20 mouse cellular contexts compared by ENCODE assay signal in the genomic region with DNA sequence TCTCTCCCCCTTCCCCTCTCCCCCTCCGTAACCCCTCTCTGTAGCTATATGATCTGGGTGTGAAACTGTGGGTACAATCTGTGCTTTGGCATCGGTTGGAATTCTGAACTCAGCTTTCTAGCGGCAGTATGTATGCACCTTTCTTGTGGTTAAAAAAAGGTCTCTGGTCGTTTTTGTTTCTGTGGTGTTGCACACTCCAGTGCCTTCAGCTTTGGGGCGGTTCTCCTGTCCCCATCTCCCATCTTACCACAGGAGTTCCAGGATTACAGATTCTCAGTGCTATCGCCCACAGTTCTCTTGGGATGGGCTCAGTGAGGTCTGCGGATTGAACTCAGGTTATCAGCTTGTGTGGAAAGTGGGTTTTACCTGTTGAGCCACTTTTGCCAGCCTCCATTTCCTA.
DNase-seq lines count a peak whose midpoint lies in the region; ATAC-seq and TF ChIP-seq lines count a peak whose summit lies in the region.
"Had no signal": no experiment of that assay in that cellular context is flagged by ENCODE, and none has a peak within 500 bp of the region (broad histone marks: within the 10 kb centered on the region; RNA-seq: fewer than 3 reads in every experiment).

No protein-coding gene starts in this region.

- peak overlapping the region; percentile 75; the same call in 1 of the 2 replicates for H3K27ac ChIP-seq in gastrocnemius, adult 2 months
- no peak overlapping the region for H3K27ac ChIP-seq in midbrain, embryonic 11.5 days (ENCODE audit: low read depth, low read length)
- H3K27ac ChIP-seq in midbrain, embryonic 14.5 days (replicated peaks; ENCODE audit: low read depth, low read length), result no peak overlapping the region
- H3K27ac ChIP-seq: embryonic facial prominence, embryonic 15.5 days; forebrain, embryonic 12.5 days had no signal

- H3K4me1 ChIP-seq in midbrain, embryonic 11.5 days (ENCODE audit: control insufficient read depth, insufficient read depth, low read length), result no peaks in the 10 kb centered on the region
- H3K4me1 ChIP-seq in midbrain, embryonic 14.5 days (ENCODE audit: control insufficient read depth, insufficient read depth, low read length), result no peaks in the 10 kb centered on the region
- H3K4me1 ChIP-seq: embryonic facial prominence, embryonic 15.5 days; forebrain, embryonic 12.5 days had no signal

- H3K4me2 ChIP-seq in midbrain, embryonic 11.5 days, result no peak overlapping the region
- H3K4me2 ChIP-seq in midbrain, embryonic 14.5 days (ENCODE audit: low read length), result no peak overlapping the region
- H3K4me2 ChIP-seq in myocyte (ENCODE audit: low read depth), result peak overlapping the region; percentile 13
- H3K4me2 ChIP-seq: embryonic facial prominence, embryonic 15.5 days; forebrain, embryonic 12.5 days had no signal

- no peak for TF ChIP-seq POLR2A in myocyte (IDR thresholded peaks at IDR 0.05; ENCODE audit: insufficient read length, low read depth)

- no peak for DNase-seq in gastrocnemius, adult 2 months
- DNase-seq in gastrocnemius, postnatal 10 days, result no peak
- peak; percentile 51 for DNase-seq in midbrain, embryonic 11.5 days (ENCODE audit: low spot score, missing footprints)
- no peak for DNase-seq in midbrain, embryonic 14.5 days
- no peak for DNase-seq in urinary bladder, postnatal 25 days (ENCODE audit: low spot score)
- DNase-seq: adrenal gland, adult 8-10 months; adrenal gland, postnatal 14 days; adrenal gland, postnatal 36 days; cerebellum, adult 9-10 months had no signal

- H3K9ac ChIP-seq in midbrain, embryonic 11.5 days (ENCODE audit: low read length), result no peak overlapping the region
- H3K9ac ChIP-seq in midbrain, embryonic 14.5 days (replicated peaks; ENCODE audit: low read length), result no peak overlapping the region
- H3K9ac ChIP-seq: embryonic facial prominence, embryonic 15.5 days; forebrain, embryonic 12.5 days had no signal

- H3ac ChIP-seq in myocyte (ENCODE audit: control insufficient read depth, insufficient read length), result no peak overlapping the region

- ATAC-seq in midbrain, embryonic 11.5 days (ENCODE audit: low FRiP score), result no peak
- ATAC-seq in midbrain, embryonic 14.5 days (ENCODE audit: low FRiP score, low TSS enrichment), result no peak
- ATAC-seq: activated CD4-positive, CD25-positive, alpha-beta regulatory T cell, adult 4 months; CD4-positive, CD25-positive, alpha-beta regulatory T cell, adult 4 months; forebrain, embryonic 14.5 days; forebrain, embryonic 16.5 days; Patski had no signal

- intact Hi-C loops in gastrocnemius, adult 2 months (cut with DNase I), result loop anchor here (2.0 kb wide), 1 partner anchor 27 kb away; no protein-coding TSS in a partner anchor

- H3K4me3 ChIP-seq in gastrocnemius, adult 2 months, result no peak overlapping the region
- H3K4me3 ChIP-seq in midbrain, embryonic 11.5 days (ENCODE audit: low read depth, low read length), result no peak overlapping the region
- no peak overlapping the region for H3K4me3 ChIP-seq in midbrain, embryonic 14.5 days (replicated peaks; ENCODE audit: low read depth, low read length)
- no peak overlapping the region for H3K4me3 ChIP-seq in myocyte
- H3K4me3 ChIP-seq: embryonic facial prominence, embryonic 15.5 days; erythroblast, embryonic 14.5 days; forebrain, embryonic 10.5 days; forebrain, embryonic 12.5 days had no signal

- 73% methylated on average over 7 of the region's 7 CpGs for WGBS in midbrain, embryonic 11.5 days
- WGBS in midbrain, embryonic 14.5 days, result 74% methylated on average over 7 of the region's 7 CpGs

- no peaks in the 10 kb centered on the region for H3K9me3 ChIP-seq in midbrain, embryonic 11.5 days (ENCODE audit: control insufficient read depth, low read length)
- no peaks in the 10 kb centered on the region for H3K9me3 ChIP-seq in midbrain, embryonic 14.5 days (ENCODE audit: control insufficient read depth, low read length)
- H3K9me3 ChIP-seq: embryonic facial prominence, embryonic 15.5 days; forebrain, embryonic 10.5 days; forebrain, embryonic 12.5 days; G1E had no signal

- H3K36me3 ChIP-seq in midbrain, embryonic 11.5 days (ENCODE audit: control insufficient read depth, insufficient read depth, low read length), result no peaks in the 10 kb centered on the region
- no peaks in the 10 kb centered on the region for H3K36me3 ChIP-seq in midbrain, embryonic 14.5 days (ENCODE audit: control insufficient read depth, insufficient read depth, low read length)
- H3K36me3 ChIP-seq in myocyte (ENCODE audit: control insufficient read depth, insufficient read depth), result no peaks in the 10 kb centered on the region
- H3K36me3 ChIP-seq: embryonic facial prominence, embryonic 15.5 days; forebrain, embryonic 10.5 days; forebrain, embryonic 12.5 days; G1E had no signal

- TF ChIP-seq CTCF in gastrocnemius, adult 2 months (IDR thresholded peaks at IDR 0.05), result no peak

- H3K79me2 ChIP-seq in myocyte (ENCODE audit: control insufficient read depth, insufficient read depth), result no peaks in the 10 kb centered on the region

- no peaks in the 10 kb centered on the region for H3K27me3 ChIP-seq in midbrain, embryonic 11.5 days (ENCODE audit: control insufficient read depth, insufficient read depth, low read length)
- H3K27me3 ChIP-seq in midbrain, embryonic 14.5 days (ENCODE audit: control insufficient read depth, insufficient read depth, low read length), result no peaks in the 10 kb centered on the region
- H3K27me3 ChIP-seq in myocyte (ENCODE audit: control insufficient read depth, insufficient read depth, insufficient read length), result no peaks in the 10 kb centered on the region
- H3K27me3 ChIP-seq: embryonic facial prominence, embryonic 15.5 days; forebrain, embryonic 12.5 days; Patski had no signal

TF ChIP-seq in myocyte, 11 proteins besides CTCF, POLR2A, EP300 and RAD21:
- TF ChIP-seq REST (IDR thresholded peaks at IDR 0.05; ENCODE audit: insufficient read depth, insufficient read length), result no peak
- no peak for TF ChIP-seq E2F4 (IDR thresholded peaks at IDR 0.05; ENCODE audit: insufficient read depth)
- TF ChIP-seq MAX (IDR thresholded peaks at IDR 0.05; ENCODE audit: low read depth), result no peak
- TF ChIP-seq USF1 (IDR thresholded peaks at IDR 0.05; ENCODE audit: low read depth), result no peak
- TF ChIP-seq MYOD1 (IDR thresholded peaks at IDR 0.05; ENCODE audit: control insufficient read depth in 1 of 3, insufficient read length in 2 of 3, low read depth in 2 of 3), result no peak
- TF ChIP-seq CEBPB (IDR thresholded peaks at IDR 0.05; ENCODE audit: insufficient read depth, poor library complexity, severe bottlenecking), result no peak
- no peak for TF ChIP-seq TCF12 (IDR thresholded peaks at IDR 0.05; ENCODE audit: insufficient read depth, poor library complexity, severe bottlenecking)
- no peak for TF ChIP-seq MYOG (IDR thresholded peaks at IDR 0.05; ENCODE audit: control insufficient read depth in 1 of 3, insufficient read depth in 1 of 3, insufficient read length in 2 of 3, low read depth in 2 of 3)
- no peak for TF ChIP-seq POLR2AphosphoS2 (IDR thresholded peaks at IDR 0.05; ENCODE audit: insufficient read length, low read depth)
TF ChIP-seq in myocyte: peak in this region for 0.
